Mouse (Mus musculus) G1E (cell line): ENCODE results near the gene Sh3pxd2a.

Experiments
- CTCF ChIP-seq: IDR thresholded peaks from 2 replicates; pipeline ENCODE4 v1.5.1; 2012; ENCODE audit warnings: low read depth, low read length, inconsistent platforms, mixed read lengths
- GATA1 ChIP-seq: IDR thresholded peaks from 2 replicates; pipeline ENCODE4 v1.6.1; 2012; ENCODE audit warnings: borderline replicate concordance, low read length, inconsistent platforms, mixed read lengths
- GATA2 ChIP-seq: IDR thresholded peaks from 2 replicates; pipeline ENCODE4 v1.6.1; 2012; ENCODE audit warnings: low read depth, low read length, inconsistent platforms, borderline replicate concordance
- POLR2AphosphoS5 ChIP-seq: IDR thresholded peaks from 2 replicates; pipeline ENCODE4 v1.6.1; 2012; ENCODE audit warnings: low read depth, low read length, inconsistent platforms; ENCODE audit not compliant: insufficient replicate concordance
- TAL1 ChIP-seq: conservative IDR thresholded peaks from 2 replicates; pipeline ENCODE4 v1.6.1; 2012; ENCODE audit warnings: low read depth, low read length, inconsistent platforms, mixed read lengths

DNA sequence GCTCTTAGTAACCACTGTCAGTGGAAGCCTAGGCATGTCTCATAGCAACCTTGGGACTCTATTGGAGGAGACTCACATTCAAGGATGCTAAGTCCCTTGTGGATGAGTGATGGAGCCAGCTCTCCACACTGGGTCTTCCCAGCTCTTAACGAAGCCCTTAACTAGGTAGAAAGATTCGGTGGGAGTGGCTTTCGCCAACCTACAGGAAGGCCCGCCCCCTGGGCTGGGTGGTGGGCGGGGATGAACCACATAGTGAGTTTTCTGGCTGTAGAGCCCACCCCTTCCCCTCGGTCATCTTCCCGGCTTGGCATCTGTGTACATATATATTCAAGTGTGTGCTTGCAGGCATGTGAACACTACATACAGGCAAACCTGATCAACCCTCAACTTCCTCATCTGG, 223.2 kb downstream of the Sh3pxd2a start:
- TF ChIP-seq CTCF (no peak), GATA1 (no peak), TAL1 (no peak), POLR2AphosphoS5 (no peak), GATA2 (no peak)
